In the genomic region with DNA sequence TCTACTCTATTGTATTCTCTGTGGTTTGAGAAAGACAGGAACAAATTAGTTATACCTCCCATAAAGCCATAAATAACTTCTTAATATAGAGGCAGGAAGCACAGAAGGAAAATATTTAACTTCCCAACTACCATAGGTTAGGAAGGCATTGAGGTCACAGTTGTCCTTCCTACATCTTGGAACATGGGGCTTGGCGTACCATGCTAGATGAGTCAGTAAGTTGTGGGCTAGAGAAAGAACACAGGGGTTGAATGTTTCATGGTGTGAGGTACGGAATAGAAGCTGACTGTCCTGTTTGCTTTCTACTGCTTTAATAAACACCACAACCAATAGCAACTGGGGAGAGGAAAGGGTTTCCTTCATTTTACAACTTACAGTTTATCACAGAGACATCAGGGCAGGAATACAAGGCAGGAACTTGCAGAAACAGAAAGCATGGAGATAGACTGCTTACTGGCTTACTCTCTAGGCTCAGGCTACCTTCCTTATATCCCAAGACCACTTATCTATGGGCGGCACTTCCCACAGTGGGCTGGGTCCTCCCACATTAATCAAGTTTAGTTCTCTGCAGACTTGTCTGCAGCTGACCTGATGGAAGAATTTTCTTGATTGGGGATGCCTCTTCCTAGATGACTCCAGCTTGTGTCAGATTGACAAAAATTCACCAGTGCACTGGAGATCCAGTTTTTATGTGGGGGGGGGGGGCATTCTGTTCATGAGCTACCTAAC, we compare ENCODE assay signal across 1 mouse cellular context.
TF ChIP-seq lines count a peak whose summit lies in the region.

No protein-coding gene starts in this region.

TF ChIP-seq in MEL, 35 proteins besides CTCF, POLR2A, EP300 and RAD21 (continued from another document):
- TF ChIP-seq ZNF384 (IDR thresholded peaks at IDR 0.05; ENCODE audit: low read depth, low read length) (no peak), NELFE (IDR thresholded peaks at IDR 0.05; ENCODE audit: low read depth, low read length) (0 out of 2 replicates have a peak, but pooled peaks have one; percentile 14), ZKSCAN1 (IDR thresholded peaks at IDR 0.05; ENCODE audit: low read depth, low read length) (no peak), CHD1 (IDR thresholded peaks at IDR 0.05; ENCODE audit: low read depth, low read length) (no peak), TAL1 (IDR thresholded peaks at IDR 0.05; ENCODE audit: low read length) (peak; percentile 49)
